Mouse (Mus musculus): ENCODE measurements around the gene Mrpl4.

DNA sequence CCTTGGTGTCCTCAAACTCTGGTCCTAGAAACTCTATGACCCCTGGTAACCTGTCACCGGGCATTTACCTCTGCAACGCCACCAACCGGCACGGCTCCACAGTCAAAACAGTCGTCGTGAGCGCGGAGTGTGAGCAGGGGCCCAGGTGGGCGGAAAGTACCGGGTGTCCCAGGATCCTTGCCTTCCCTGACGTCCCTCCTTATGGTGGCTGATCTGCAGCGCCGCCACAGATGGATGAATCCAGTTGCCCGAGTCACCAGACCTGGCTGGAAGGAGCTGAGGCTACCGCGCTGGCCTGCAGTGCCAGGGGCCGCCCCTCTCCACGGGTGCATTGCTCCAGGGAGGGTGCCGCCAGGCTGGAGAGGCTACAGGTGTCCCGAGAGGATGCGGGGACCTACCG, 34.1 kb downstream of the Mrpl4 start:
- TF ChIP-seq POLR2A (IDR thresholded peaks at IDR 0.05; ENCODE audit: extremely low read depth, insufficient read depth, low read length) (no peak), CTCF (IDR thresholded peaks at IDR 0.05; ENCODE audit: low read depth, low read length) (no peak)
